ENCODE assay signal across 20 mouse cellular contexts in the genomic region with DNA sequence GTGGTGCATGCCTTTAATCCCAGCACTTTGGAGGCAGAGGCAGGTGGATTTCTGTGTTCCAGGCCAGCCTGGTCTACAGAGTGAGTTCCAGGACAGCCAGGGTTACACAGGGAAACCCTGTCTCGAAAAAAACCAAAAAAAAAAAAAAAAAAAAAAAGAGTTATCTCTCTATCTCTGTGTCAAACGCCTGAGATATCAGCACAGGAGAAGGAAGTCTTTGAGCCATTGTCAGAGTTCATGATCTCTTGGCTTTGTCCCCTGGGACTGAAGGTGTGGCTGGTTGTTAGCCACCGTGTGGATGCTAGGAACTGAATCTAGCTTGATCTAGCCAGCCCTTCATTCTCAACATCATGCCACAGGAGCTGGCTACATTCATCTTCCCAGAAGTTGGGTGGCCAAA. TPM values are rescaled to one million over a fixed set of nuclear protein-coding genes. Genes with fewer than 3 reads are reported as not detected.
DNase-seq lines count a peak whose midpoint lies in the region; ATAC-seq and TF ChIP-seq lines count a peak whose summit lies in the region.
"Not testable (repeated sequence)": the region's sequence is repeated elsewhere in the genome, so short reads cannot be mapped to it uniquely, and the experiment has no call there.
"Had no signal": no experiment of that assay in that cellular context is flagged by ENCODE, and none has a peak within 500 bp of the region (broad histone marks: within the 10 kb centered on the region; RNA-seq: fewer than 3 reads in every experiment).

No protein-coding gene starts in this region.

- peaks cover 0 to 35% of the 10 kb centered on the region in 2 experiments; a peak in 2 of 4 replicates for H3K36me3 ChIP-seq in MEL (ENCODE audit: control insufficient read depth in 1 of 2, insufficient read depth in 2 of 2, low read length in 2 of 2)
- H3K36me3 ChIP-seq in liver, embryonic 12.5 days, result not testable (repeated sequence)

- not testable (repeated sequence) for DNase-seq in MEL (ENCODE audit: low read depth, low spot score)
- DNase-seq in ZHBTc4 (ENCODE audit: low read depth, low spot score), result peak; percentile 53
- peak; percentile 61 for DNase-seq in heart, adult 11 months

- H3K27ac ChIP-seq in MEL (ENCODE audit: control insufficient read depth, low read depth, low read length); liver, embryonic 12.5 days: not testable (repeated sequence)

- H3K4me1 ChIP-seq in MEL (ENCODE audit: control insufficient read depth in 1 of 2, insufficient read depth in 2 of 2, low read length in 2 of 2), result peaks cover 31 to 51% of the 10 kb centered on the region in 2 experiments
- peaks cover 68% of the 10 kb centered on the region for H3K4me1 ChIP-seq in liver, embryonic 12.5 days

- not testable (repeated sequence) for H3K4me2 ChIP-seq in liver, embryonic 12.5 days

- H3K4me3 ChIP-seq in MEL (ENCODE audit: control insufficient read depth in 1 of 2, insufficient read depth in 1 of 2, low read depth in 2 of 2, low read length in 2 of 2); liver, embryonic 12.5 days: not testable (repeated sequence)

- not testable (repeated sequence) for ATAC-seq in liver, embryonic 12.5 days

- 13% methylated on average over 3 of the region's 3 CpGs for WGBS in liver, embryonic 12.5 days (ENCODE audit: insufficient replicate concordance)

- not testable (repeated sequence) for H3K79me2 ChIP-seq in MEL (ENCODE audit: control insufficient read depth, insufficient read depth, low read length, poor library complexity)

- not testable (repeated sequence) for TF ChIP-seq RAD21 in MEL (IDR thresholded peaks at IDR 0.05; ENCODE audit: low read depth, low read length)

- TF ChIP-seq POLR2A in MEL (IDR thresholded peaks at IDR 0.05; ENCODE audit: control insufficient read depth in 1 of 2, insufficient read depth in 1 of 2, low read depth in 1 of 2, low read length in 2 of 2, poor library complexity in 1 of 2), result not testable (repeated sequence)

- peak in 1 of 2 experiments; percentile 8; a peak in 1 of 4 replicates for TF ChIP-seq EP300 in MEL (IDR thresholded peaks at IDR 0.05; ENCODE audit: low read depth in 1 of 2, low read length in 2 of 2)

- not testable (repeated sequence) for H3K9me3 ChIP-seq in MEL (replicated peaks; ENCODE audit: insufficient read depth, low read length); liver, embryonic 12.5 days (replicated peaks)

- not testable (repeated sequence) for TF ChIP-seq CTCF in MEL (IDR thresholded peaks at IDR 0.05 in 2 of 3, conservative IDR thresholded peaks at IDR 0.05 in 1 of 3; ENCODE audit: control insufficient read depth in 1 of 3, insufficient read depth in 1 of 3, low read depth in 2 of 3, low read length in 3 of 3, poor library complexity in 1 of 3, severe bottlenecking in 1 of 3)

- H3K27me3 ChIP-seq in MEL (ENCODE audit: control insufficient read depth in 1 of 2, insufficient read depth in 2 of 2, low read length in 2 of 2); liver, embryonic 12.5 days (replicated peaks): not testable (repeated sequence)

- not testable (repeated sequence) for H3K9ac ChIP-seq in MEL (ENCODE audit: control insufficient read depth, low read depth, low read length, poor library complexity, severe bottlenecking)
- 0 out of 2 replicates have a peak overlapping the region, but pooled peaks have one; percentile 6 for H3K9ac ChIP-seq in liver, embryonic 12.5 days

TF ChIP-seq in MEL, 35 proteins besides CTCF, POLR2A, EP300 and RAD21:
- 0 out of 2 replicates have a peak, but pooled peaks have one; percentile 9 for TF ChIP-seq ETS1 (IDR thresholded peaks at IDR 0.05; ENCODE audit: low read depth, low read length)
- peak; percentile 51 for TF ChIP-seq GATA1 (IDR thresholded peaks at IDR 0.05; ENCODE audit: low read depth, low read length)
- TF ChIP-seq ZNF384 (IDR thresholded peaks at IDR 0.05; ENCODE audit: low read depth, low read length), result peak; percentile 85

RNA-seq across cellular contexts. Expression of a gene that starts 5.4 kb away (rescaled TPM):
- not detected in 2 replicates for total RNA-seq in MEL (2012; rRNA removed)
- polyA plus RNA-seq in MEL (2012; ENCODE audit: insufficient read depth in 1 of 2, insufficient read length in 2 of 2, low read depth in 1 of 2, low replicate concordance in 2 of 2, missing spikeins in 1 of 2), result not detected
- 0.36 and 0.50 TPM in 2 replicates for polyA plus RNA-seq in liver, embryonic 12.5 days (2016; fragmentation: Nextera tagmentation; extraction: Ambion mirVana)
- total RNA-seq: adrenal gland, adult 18-20 months; adrenal gland, adult 2 months; adrenal gland, adult 8-10 months; adrenal gland, postnatal 10 days; adrenal gland, postnatal 14 days; adrenal gland, postnatal 25 days; adrenal gland, postnatal 36 days; adrenal gland, postnatal 4 days; CH12.LX; ES-E14 had no signal
- polyA plus RNA-seq: adrenal gland, adult 2 months; brain, embryonic 14.5 days; C2C12; CD4-positive, CD25-positive, alpha-beta regulatory T cell, adult 4 months; cerebellum, adult 2 months; G1E; Patski had no signal

RNA-seq across cellular contexts. Expression of a gene that starts 23.2 kb away (rescaled TPM):
- 64.6 and 67.3 TPM in 2 replicates for total RNA-seq in MEL (2012; rRNA removed)
- polyA plus RNA-seq in MEL (2012; ENCODE audit: insufficient read depth in 1 of 2, insufficient read length in 2 of 2, low read depth in 1 of 2, low replicate concordance in 2 of 2, missing spikeins in 1 of 2), result 10 to 100 TPM; 54.5 to 57.9 TPM
- polyA plus RNA-seq in liver, embryonic 12.5 days (2016; fragmentation: Nextera tagmentation; extraction: Ambion mirVana), result 289 and 291 TPM in 2 replicates

RNA-seq across cellular contexts. Expression of a gene that starts 50.9 kb away (rescaled TPM):
- 110 and 116 TPM in 2 replicates for total RNA-seq in MEL (2012; rRNA removed)
- 100 to 1,000 TPM; 103 to 108 TPM for polyA plus RNA-seq in MEL (2012; ENCODE audit: insufficient read depth in 1 of 2, insufficient read length in 2 of 2, low read depth in 1 of 2, low replicate concordance in 2 of 2, missing spikeins in 1 of 2)
- polyA plus RNA-seq in liver, embryonic 12.5 days (2016; fragmentation: Nextera tagmentation; extraction: Ambion mirVana), result 107 and 117 TPM in 2 replicates

RNA-seq across cellular contexts. Expression of a gene that starts 51.3 kb away (rescaled TPM):
- 52.4 and 54.8 TPM in 2 replicates for total RNA-seq in MEL (2012; rRNA removed)
- 100 to 1,000 TPM in 1 of 2 experiments, 10 to 100 TPM in 1; 82.1 to 244 TPM for polyA plus RNA-seq in MEL (2012; ENCODE audit: insufficient read depth in 1 of 2, insufficient read length in 2 of 2, low read depth in 1 of 2, low replicate concordance in 2 of 2, missing spikeins in 1 of 2)
- polyA plus RNA-seq in liver, embryonic 12.5 days (2016; fragmentation: Nextera tagmentation; extraction: Ambion mirVana), result 18.9 and 21.8 TPM in 2 replicates
